8 mouse cellular contexts compared by ENCODE assay signal in genomic region chr10:29535546-29536260, GRCm38 (mm10). TPM values are rescaled to one million over a fixed set of nuclear protein-coding genes. Genes with fewer than 3 reads are reported as not detected.
DNase-seq lines count a peak whose midpoint lies in the region; ATAC-seq and TF ChIP-seq lines count a peak whose summit lies in the region.

Gene Rspo3 (minus strand): TSS chr10:29535867.

- peak within 1 kb of the TSS; percentile 56 for H3K4me2 ChIP-seq in liver, embryonic 14.5 days (ENCODE audit: low read depth)

- peak within 1 kb of the TSS; percentile 71 for H3K27ac ChIP-seq in heart, embryonic 10.5 days
- H3K27ac ChIP-seq in liver, embryonic 14.5 days: no peak within 1 kb of the TSS

- H3K4me1 ChIP-seq in heart, embryonic 10.5 days: peaks cover 16% of the 10 kb centered on the region; the same call in 1 of the 2 replicates
- no peaks in the 10 kb centered on the region for H3K4me1 ChIP-seq in liver, embryonic 14.5 days (replicated peaks; ENCODE audit: control insufficient read depth in 2 of 2, insufficient read depth in 2 of 2, low read length in 1 of 2)

- ATAC-seq in liver, embryonic 14.5 days (ENCODE audit: insufficient read depth): no peak

- TF ChIP-seq CTCF in liver, embryonic 14.5 days (IDR thresholded peaks at IDR 0.05; ENCODE audit: low read depth): no peak

- no peaks in the 10 kb centered on the region for H3K36me3 ChIP-seq in heart, embryonic 10.5 days
- no peaks in the 10 kb centered on the region for H3K36me3 ChIP-seq in liver, embryonic 14.5 days (replicated peaks; ENCODE audit: control insufficient read depth, insufficient read depth, low read depth)

- H3K4me3 ChIP-seq in heart, embryonic 10.5 days: peak within 1 kb of the TSS; percentile 69
- peak within 1 kb of the TSS; percentile 37 to 46 for H3K4me3 ChIP-seq in liver, embryonic 14.5 days (ENCODE audit: insufficient read depth in 1 of 2, low read depth in 2 of 2, low read length in 2 of 2)

- no peak for TF ChIP-seq EP300 in liver, embryonic 14.5 days (IDR thresholded peaks at IDR 0.05; ENCODE audit: low read depth)

- under 1% methylated on average over 43 of the region's 44 CpGs for WGBS in heart, embryonic 10.5 days
- WGBS in liver, embryonic 14.5 days (ENCODE audit: insufficient replicate concordance): 2% methylated on average over 44 of the region's 44 CpGs

- no peak within 1 kb of the TSS; the same call in 1 of the 2 replicates for H3K9ac ChIP-seq in liver, embryonic 14.5 days (replicated peaks)

- no peaks in the 10 kb centered on the region for H3K9me3 ChIP-seq in heart, embryonic 10.5 days
- no peaks in the 10 kb centered on the region for H3K9me3 ChIP-seq in liver, embryonic 14.5 days (ENCODE audit: control insufficient read depth, low read length)

- H3K27me3 ChIP-seq in heart, embryonic 10.5 days (ENCODE audit: insufficient read depth, poor library complexity, severe bottlenecking): peaks cover 21% of the 10 kb centered on the region; the same call in 1 of the 2 replicates
- peaks cover 39% of the 10 kb centered on the region for H3K27me3 ChIP-seq in liver, embryonic 14.5 days (ENCODE audit: control insufficient read depth, insufficient read depth, low read length)

- DNase-seq in thymus, postnatal 4 days: peak; percentile 21
- no peak for DNase-seq in thymus, adult 18-20 months
- peak; percentile 74 for DNase-seq in embryo, embryonic 11 days
- DNase-seq in heart, embryonic 10.5 days (ENCODE audit: low spot score): peak; percentile 87
- DNase-seq in kidney, postnatal 10 days: peak; percentile 66
- DNase-seq in liver, embryonic 14.5 days (ENCODE audit: low read depth in 3 of 3, low spot score in 3 of 3): no peak
- peak; percentile 5 for DNase-seq in ovary, adult 18-20 months (ENCODE audit: low spot score)
- DNase-seq in thymus, postnatal 36 days: no peak

RNA-seq across cellular contexts. Expression of gene Rspo3, which starts in this region (rescaled TPM):
- 16.3 and 18.9 TPM in 2 replicates for polyA plus RNA-seq in heart, embryonic 10.5 days (2016; fragmentation: Nextera tagmentation; extraction: Ambion mirVana)
- 0.47 and 0.88 TPM in 2 replicates for polyA plus RNA-seq in liver, embryonic 14.5 days (2012; rRNA removed)
- 1.9 and 2.3 TPM in 2 replicates for polyA plus RNA-seq in liver, embryonic 14.5 days (2014; fragmentation: Nextera tagmentation; extraction: Ambion mirVana)

Comparison
In these comparisons a context has a peak if more than half of its experiments do, and no peak if none do; other contexts are left out.
1. DNase-seq: peak in thymus, postnatal 4 days (single experiment), embryo, embryonic 11 days (single experiment), heart, embryonic 10.5 days (single experiment), kidney, postnatal 10 days (single experiment) and ovary, adult 18-20 months (single experiment); none in thymus, adult 18-20 months (0 of 2), liver, embryonic 14.5 days (0 of 3) and thymus, postnatal 36 days (0 of 2).